Mouse (Mus musculus) MEL (cell line): Measurements from ENCODE around the gene Sema3d. TPM values are rescaled to one million over a fixed set of nuclear protein-coding genes. Genes with fewer than 3 reads are reported as not detected.

Experiments used
- DNase-seq: peaks from one replicate; pipeline ENCODE4 v3.0.0; 2011; ENCODE audit warnings: low read depth, low spot score
- H3K27ac ChIP-seq: 2 replicates; pipeline ENCODE4 v1.5.1; 2012; ENCODE audit warnings: low read depth, mild to moderate bottlenecking, control low read depth, low read length, moderate library complexity; ENCODE audit not compliant: control insufficient read depth
- H3K27me3 ChIP-seq, 2 experiments: fragments of 150-350 bp in 1 of 2; sonication (generic) in 1 of 2; 2 replicates each; pipeline ENCODE4 v1.6.1; 2012; ENCODE audit warnings: low read length in 2 of 2, mild to moderate bottlenecking in 2 of 2, improper control_type of control experiment in 1 of 2, moderate library complexity in 1 of 2; ENCODE audit not compliant: insufficient read depth in 2 of 2, control insufficient read depth in 1 of 2
- H3K36me3 ChIP-seq, 2 experiments: 2 replicates each; pipeline ENCODE4 v1.6.1; 2012 to 2014; ENCODE audit warnings: low read length in 2 of 2, improper control_type of control experiment in 1 of 2, inconsistent platforms in 1 of 2, mild to moderate bottlenecking in 1 of 2; ENCODE audit not compliant: insufficient read depth in 2 of 2, control insufficient read depth in 1 of 2
- H3K4me1 ChIP-seq, 2 experiments: fragments of 150-350 bp in 1 of 2; sonication (generic) in 1 of 2; 2 replicates each; pipeline ENCODE4 v1.6.1; 2012; ENCODE audit warnings: low read length in 2 of 2, improper control_type of control experiment in 1 of 2, mild to moderate bottlenecking in 1 of 2; ENCODE audit not compliant: insufficient read depth in 2 of 2, control insufficient read depth in 1 of 2
- H3K4me3 ChIP-seq, 2 experiments: fragments of 150-350 bp in 1 of 2; sonication (generic) in 1 of 2; 2 replicates each; pipeline ENCODE4 v1.5.1; 2012; ENCODE audit warnings: low read depth in 2 of 2, low read length in 2 of 2, mild to moderate bottlenecking in 2 of 2, moderate library complexity in 2 of 2, control low read depth in 1 of 2, improper control_type of control experiment in 1 of 2; ENCODE audit not compliant: control insufficient read depth in 1 of 2, insufficient read depth in 1 of 2
- H3K79me2 ChIP-seq: 2 replicates; pipeline ENCODE4 v1.6.1; 2012; ENCODE audit warnings: mild to moderate bottlenecking, low read length, moderate library complexity; ENCODE audit not compliant: control insufficient read depth, poor library complexity, insufficient read depth
- H3K9ac ChIP-seq: 2 replicates; pipeline ENCODE4 v1.6.1; 2012; ENCODE audit warnings: low read depth, mild to moderate bottlenecking, control low read depth, low read length, moderate library complexity; ENCODE audit not compliant: control insufficient read depth, poor library complexity, severe bottlenecking
- H3K9me3 ChIP-seq: fragments of 150-350 bp; sonication (generic); replicated peaks from 2 replicates; pipeline ENCODE4 v1.6.1; 2012; ENCODE audit warnings: mild to moderate bottlenecking, low read length, improper control_type of control experiment, moderate library complexity; ENCODE audit not compliant: insufficient read depth
- BHLHE40 ChIP-seq: IDR thresholded peaks from 2 replicates; pipeline ENCODE4 v1.6.1; 2012; ENCODE audit warnings: low read depth, mild to moderate bottlenecking, inconsistent platforms, low read length, improper control_type of control experiment, borderline replicate concordance
- E2F4 ChIP-seq: IDR thresholded peaks from 2 replicates; pipeline ENCODE4 v1.6.1; 2011; ENCODE audit warnings: low read depth, low read length, improper control_type of control experiment, borderline replicate concordance
- HCFC1 ChIP-seq: IDR thresholded peaks from 2 replicates; pipeline ENCODE4 v1.6.1; 2012; ENCODE audit warnings: low read depth, mild to moderate bottlenecking, inconsistent platforms, low read length, improper control_type of control experiment, moderate library complexity
- KAT2A ChIP-seq: conservative IDR thresholded peaks from 2 replicates; pipeline ENCODE4 v1.6.1; 2012; ENCODE audit warnings: low read depth, low read length, improper control_type of control experiment, inconsistent platforms
- MXI1 ChIP-seq: IDR thresholded peaks from 2 replicates; pipeline ENCODE4 v1.6.1; 2011; ENCODE audit warnings: mild to moderate bottlenecking, low read depth, low read length, improper control_type of control experiment
- MYC ChIP-seq: IDR thresholded peaks from 2 replicates; pipeline ENCODE4 v1.6.1; 2011; ENCODE audit warnings: low read depth, mild to moderate bottlenecking, low read length, improper control_type of control experiment, moderate library complexity
- NELFE ChIP-seq: IDR thresholded peaks from 2 replicates; pipeline ENCODE4 v1.6.1; 2011; ENCODE audit warnings: low read depth, low read length, improper control_type of control experiment
- NRF1 ChIP-seq: IDR thresholded peaks from 2 replicates; pipeline ENCODE4 v1.6.1; 2014; ENCODE audit warnings: low read depth, mild to moderate bottlenecking, inconsistent platforms, low read length, improper control_type of control experiment, moderate library complexity; ENCODE audit not compliant: poor library complexity, insufficient read depth, severe bottlenecking
- SIN3A ChIP-seq: IDR thresholded peaks from 2 replicates; pipeline ENCODE4 v1.6.1; 2012; ENCODE audit warnings: low read length, improper control_type of control experiment, inconsistent platforms
- SMC3 ChIP-seq: IDR thresholded peaks from 2 replicates; pipeline ENCODE4 v1.6.1; 2011; ENCODE audit warnings: low read depth, low read length, improper control_type of control experiment
- polyA plus RNA-seq, 2 experiments: library from polyadenylated mRNA; stranded (reverse) in 1 of 2; unstranded in 1 of 2; fragments of >175 nt in 1 of 2; fragments of >200 nt in 1 of 2; gene quantifications; 2 replicates each; pipeline versions ENCODE4 v1.2.1 to v1.2.4; 2012; ENCODE audit warnings: low replicate concordance in 2 of 2, low read depth in 1 of 2; ENCODE audit not compliant: insufficient read length in 2 of 2, insufficient read depth in 1 of 2, missing spikeins in 1 of 2
- total RNA-seq: library from RNA; depleted of rRNA; stranded (reverse); fragments of 300-350 nt; gene quantifications from 2 replicates; pipeline ENCODE4 v1.2.3, GENCODE M21; 2012

The Sema3d gene
- total and polyA plus RNA-seq, 3 experiments, result not detected

GRCm38 (mm10) chr5:12451089-12451488, 67.9 kb downstream of the Sema3d start:
- H3K9ac ChIP-seq, result no peak overlapping the region
- no peaks in the 10 kb centered on the region for H3K9me3 ChIP-seq
- H3K36me3 ChIP-seq, result no peaks in the 10 kb centered on the region
- H3K27me3 ChIP-seq, result no peaks in the 10 kb centered on the region
- no peak overlapping the region for H3K27ac ChIP-seq
- H3K4me1 ChIP-seq, result no peaks in the 10 kb centered on the region
- no peak overlapping the region for H3K4me3 ChIP-seq
- TF ChIP-seq SIN3A, result no peak
- no peak for TF ChIP-seq KAT2A
- TF ChIP-seq, all 39 proteins: peak for 0
- no peaks in the 10 kb centered on the region for H3K79me2 ChIP-seq
- no peak for DNase-seq

GRCm38 (mm10) chr5:12454946-12455345, 71.8 kb downstream of the Sema3d start:
- H3K4me1 ChIP-seq, result no peaks in the 10 kb centered on the region
- H3K9ac ChIP-seq, result no peak overlapping the region
- H3K9me3 ChIP-seq, result no peaks in the 10 kb centered on the region
- TF ChIP-seq NRF1, result no peak
- TF ChIP-seq MXI1, result no peak
- no peaks in the 10 kb centered on the region for H3K79me2 ChIP-seq
- H3K4me3 ChIP-seq, result no peak overlapping the region
- no peaks in the 10 kb centered on the region for H3K27me3 ChIP-seq
- no peaks in the 10 kb centered on the region for H3K36me3 ChIP-seq
- no peak overlapping the region for H3K27ac ChIP-seq
- DNase-seq, result no peak

GRCm38 (mm10) chr5:12457509-12457908, 74.3 kb downstream of the Sema3d start:
- Histone ChIP-seq H3K4me1 (no peaks in the 10 kb centered on the region), H3K9me3 (no peaks in the 10 kb centered on the region), H3K9ac (no peak overlapping the region), H3K4me3 (no peak overlapping the region), H3K27ac (no peak overlapping the region), H3K36me3 (no peaks in the 10 kb centered on the region), H3K79me2 (no peaks in the 10 kb centered on the region)
- no peak for DNase-seq
- TF ChIP-seq E2F4 (no peak), BHLHE40 (no peak), MYC (no peak), SMC3 (no peak), NELFE (no peak), HCFC1 (no peak), SIN3A (no peak)
- TF ChIP-seq, all 39 proteins: peak for 0
- H3K27me3 ChIP-seq, result no peaks in the 10 kb centered on the region
